Mouse (Mus musculus): ENCODE measurements around the gene Ccdc9.
A peak's percentile ranks its signal among the peaks of the same experiment; 100 is the strongest.

The Ccdc9 gene

GRCm38 (mm10) chr7:16286026-16286961 is at the start of gene Ccdc9:
TSS of gene Ccdc9 (minus strand) at chr7:16286795.
- peak; percentile 100 for DNase-seq

GRCm38 (mm10) chr7:16329146-16329545 is 42.6 kb upstream of the Ccdc9 start:
- DNase-seq = no peak

GRCm38 (mm10) chr7:16326607-16326971 is 40.0 kb upstream of the Ccdc9 start:
- no peak for DNase-seq

- DNase-seq = peak; percentile 70 to 72
Measured at GRCm38 (mm10) chr7:16325920-16326606, 39.5 kb upstream of the Ccdc9 start.

- no peak for DNase-seq
Measured at GRCm38 (mm10) chr7:16324661-16325060, 38.1 kb upstream of the Ccdc9 start.

- DNase-seq = no peak
Measured at GRCm38 (mm10) chr7:16320479-16320878, 33.9 kb upstream of the Ccdc9 start.

- DNase-seq = no peak
Measured at GRCm38 (mm10) chr7:16319216-16319615, 32.6 kb upstream of the Ccdc9 start.

GRCm38 (mm10) chr7:16317094-16317493 is 30.5 kb upstream of the Ccdc9 start:
- no peak for DNase-seq

GRCm38 (mm10) chr7:16315222-16315759 is 28.7 kb upstream of the Ccdc9 start:
- no peak for DNase-seq

GRCm38 (mm10) chr7:16314221-16314775 is 27.7 kb upstream of the Ccdc9 start:
- no peak for DNase-seq

GRCm38 (mm10) chr7:16313481-16314220 is 27.1 kb upstream of the Ccdc9 start:
- peak; percentile 84 to 85 for DNase-seq

GRCm38 (mm10) chr7:16312672-16313311 is 26.2 kb upstream of the Ccdc9 start:
- DNase-seq = peak; percentile 64 to 69

GRCm38 (mm10) chr7:16312011-16312671 is 25.5 kb upstream of the Ccdc9 start:
- peak; percentile 29 to 34 for DNase-seq

GRCm38 (mm10) chr7:16311453-16312004 is 24.9 kb upstream of the Ccdc9 start:
- peak; percentile 56 to 58 for DNase-seq

GRCm38 (mm10) chr7:16310521-16311452 is 24.2 kb upstream of the Ccdc9 start:
- peak; percentile 61 to 63 for DNase-seq

GRCm38 (mm10) chr7:16310020-16310520 is 23.5 kb upstream of the Ccdc9 start:
- DNase-seq = peak; percentile 96

GRCm38 (mm10) chr7:16309318-16310019 is 22.9 kb upstream of the Ccdc9 start:
- DNase-seq = peak; percentile 93

- DNase-seq = peak; percentile 52 to 53
Measured at GRCm38 (mm10) chr7:16308555-16309317, 22.1 kb upstream of the Ccdc9 start.
